Comparison of ENCODE assay signal across 22 mouse cellular contexts in the genomic region with DNA sequence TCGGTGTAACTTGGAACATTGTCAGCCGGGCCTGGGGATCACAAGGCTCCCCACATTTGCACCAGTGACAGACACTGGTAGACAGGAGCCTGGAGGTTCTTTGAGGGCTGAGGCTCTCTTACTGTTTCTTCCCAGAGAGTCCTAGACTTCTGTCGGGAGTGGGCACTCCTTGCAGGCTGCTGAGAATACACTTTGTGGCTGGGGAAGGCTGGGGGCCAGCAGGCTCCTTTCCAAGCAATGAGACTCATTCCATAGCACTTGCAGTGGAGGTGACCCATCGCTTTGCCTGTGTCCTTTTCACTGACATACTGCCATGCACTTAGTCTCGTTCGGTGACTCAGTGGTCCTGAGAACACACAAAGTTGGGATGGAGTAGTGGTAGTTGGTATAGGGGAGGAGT. TPM values are rescaled to one million over a fixed set of nuclear protein-coding genes. Genes with fewer than 3 reads are reported as not detected.
"Had no signal": no experiment of that assay in that cellular context is flagged by ENCODE, and none has a peak within 500 bp of the region (broad histone marks: within the 10 kb centered on the region; RNA-seq: fewer than 3 reads in every experiment).

No protein-coding gene starts in this region.

- H3K4me2 ChIP-seq: limb, embryonic 15.5 days; liver, embryonic 11.5 days; lung, embryonic 14.5 days; midbrain, embryonic 12.5 days; midbrain, embryonic 15.5 days; stomach, embryonic 15.5 days had no signal

- H3K27ac ChIP-seq: limb, embryonic 15.5 days; liver, embryonic 14.5 days; macrophage; midbrain, embryonic 12.5 days; midbrain, embryonic 15.5 days; stomach, embryonic 15.5 days had no signal

- H3K9me3 ChIP-seq: limb, embryonic 15.5 days; midbrain, embryonic 12.5 days; midbrain, embryonic 15.5 days; stomach, embryonic 15.5 days had no signal

- ATAC-seq: liver, postnatal 0 days; lung, postnatal 0 days; midbrain, embryonic 15.5 days had no signal

- DNase-seq: kidney, adult 18-20 months; kidney, adult 9 months; kidney, postnatal 14 days; kidney, postnatal 4 days; liver, postnatal 0 days; lung, embryonic 14.5 days; retina, postnatal 1 day; right cerebral cortex, postnatal 25 days; spleen, adult 18-20 months; thymus, adult 2 months; thymus, postnatal 14 days; thymus, postnatal 4 days had no signal

- H3K4me1 ChIP-seq: limb, embryonic 15.5 days; midbrain, embryonic 12.5 days; midbrain, embryonic 15.5 days; stomach, embryonic 15.5 days had no signal

- H3K9ac ChIP-seq: limb, embryonic 15.5 days; liver, embryonic 14.5 days; liver, postnatal 0 days; lung, embryonic 14.5 days; midbrain, embryonic 12.5 days; midbrain, embryonic 15.5 days; stomach, embryonic 15.5 days had no signal

- H3K4me3 ChIP-seq: limb, embryonic 15.5 days; midbrain, embryonic 12.5 days; midbrain, embryonic 15.5 days; myocyte; stomach, embryonic 15.5 days had no signal

- H3K36me3 ChIP-seq: limb, embryonic 15.5 days; midbrain, embryonic 12.5 days; midbrain, embryonic 15.5 days; stomach, embryonic 15.5 days had no signal

- H3K27me3 ChIP-seq: limb, embryonic 15.5 days; midbrain, embryonic 12.5 days; midbrain, embryonic 15.5 days; stomach, embryonic 15.5 days had no signal

RNA-seq across cellular contexts. Expression of gene 3425401B19Rik, which starts 30.0 kb away (rescaled TPM):
- total RNA-seq: megakaryocyte, adult 5-6 weeks had no signal
- polyA plus RNA-seq: liver, embryonic 11.5 days; liver, embryonic 14.5 days; macrophage; midbrain, embryonic 15.5 days had no signal
